Mouse (Mus musculus): ENCODE results near the gene Pafah1b3.

DNA sequence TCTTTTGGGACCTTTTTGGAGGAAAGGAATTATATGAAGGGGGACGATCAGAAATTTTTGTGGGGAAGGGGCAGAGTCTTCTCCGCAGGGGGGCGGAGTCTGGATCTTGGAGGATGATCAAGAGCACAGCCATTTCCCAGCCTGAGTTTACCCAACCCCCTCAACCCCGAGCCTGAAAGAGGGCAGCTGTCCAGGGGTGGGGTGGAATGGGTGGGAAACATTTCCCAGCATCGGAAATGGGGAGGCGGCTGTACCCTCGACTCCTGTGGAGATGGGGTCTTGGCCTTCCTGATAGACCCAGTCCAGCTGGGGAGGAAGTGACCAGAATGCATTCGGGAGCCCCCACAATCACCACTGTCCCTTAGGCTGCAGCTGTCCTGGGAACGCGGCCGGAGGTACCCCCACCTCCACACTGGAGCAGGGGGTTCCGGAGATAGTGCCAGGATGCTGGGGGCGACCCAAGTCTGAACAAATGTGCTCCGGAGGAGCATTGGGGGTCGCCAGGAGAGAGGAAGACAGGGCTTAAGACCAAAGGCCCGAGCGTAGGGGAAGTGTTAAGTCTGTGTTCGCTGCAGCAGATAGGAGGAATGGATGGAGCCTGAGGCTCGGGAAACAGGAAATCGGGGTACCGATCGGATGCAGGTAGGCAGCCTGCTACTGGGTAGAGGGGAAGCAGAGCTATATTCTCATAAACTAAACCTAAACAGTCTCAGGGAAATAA lies 46.6 kb downstream of the Pafah1b3 start:
- TF ChIP-seq GATA1 (IDR thresholded peaks at IDR 0.05; ENCODE audit: borderline replicate concordance, low read length) = no peak
- no peak for TF ChIP-seq FLI1 (IDR thresholded peaks at IDR 0.05; ENCODE audit: low read length)
